Mouse (Mus musculus): Measurements from ENCODE around the gene Zfp423. TPM values are rescaled to one million over a fixed set of nuclear protein-coding genes. Genes with fewer than 3 reads are reported as not detected.

Gene Zfp423
- polyA plus RNA-seq, 1 experiment: not detected

- no peak for TF ChIP-seq GATA1 (IDR thresholded peaks at IDR 0.05; ENCODE audit: low read length)
These were observed 25.6 kb downstream of the Zfp423 start for GRCm38 (mm10) chr8:87933752-87934151.

GRCm38 (mm10) chr8:87928857-87929256, 30.5 kb downstream of the Zfp423 start:
- no peak for TF ChIP-seq GATA1 (IDR thresholded peaks at IDR 0.05; ENCODE audit: low read length)

- TF ChIP-seq GATA1 (IDR thresholded peaks at IDR 0.05; ENCODE audit: low read length): no peak
These were observed 32.2 kb downstream of the Zfp423 start for GRCm38 (mm10) chr8:87927034-87927830.

GRCm38 (mm10) chr8:87926098-87926890, 33.1 kb downstream of the Zfp423 start:
- no peak for TF ChIP-seq GATA1 (IDR thresholded peaks at IDR 0.05; ENCODE audit: low read length)

- TF ChIP-seq GATA1 (IDR thresholded peaks at IDR 0.05; ENCODE audit: low read length): no peak
These were observed 36.5 kb downstream of the Zfp423 start for GRCm38 (mm10) chr8:87922936-87923335.

- TF ChIP-seq GATA1 (IDR thresholded peaks at IDR 0.05; ENCODE audit: low read length): no peak
These were observed 36.9 kb downstream of the Zfp423 start for GRCm38 (mm10) chr8:87922446-87922845.

- TF ChIP-seq GATA1 (IDR thresholded peaks at IDR 0.05; ENCODE audit: low read length): no peak
These were observed 41.4 kb downstream of the Zfp423 start for GRCm38 (mm10) chr8:87918004-87918403.

GRCm38 (mm10) chr8:87915763-87916162, 43.6 kb downstream of the Zfp423 start:
- TF ChIP-seq GATA1 (IDR thresholded peaks at IDR 0.05; ENCODE audit: low read length): no peak

GRCm38 (mm10) chr8:87914247-87914967, 45.0 kb downstream of the Zfp423 start:
- no peak for TF ChIP-seq GATA1 (IDR thresholded peaks at IDR 0.05; ENCODE audit: low read length)

- no peak for TF ChIP-seq GATA1 (IDR thresholded peaks at IDR 0.05; ENCODE audit: low read length)
These were observed 50.5 kb downstream of the Zfp423 start for GRCm38 (mm10) chr8:87908940-87909339.

GRCm38 (mm10) chr8:87905404-87905803, 54.0 kb downstream of the Zfp423 start:
- no peak for TF ChIP-seq GATA1 (IDR thresholded peaks at IDR 0.05; ENCODE audit: low read length)

GRCm38 (mm10) chr8:87904108-87904507, 55.3 kb downstream of the Zfp423 start:
- TF ChIP-seq GATA1 (IDR thresholded peaks at IDR 0.05; ENCODE audit: low read length): no peak

- no peak for TF ChIP-seq GATA1 (IDR thresholded peaks at IDR 0.05; ENCODE audit: low read length)
These were observed 64.0 kb downstream of the Zfp423 start for GRCm38 (mm10) chr8:87895203-87896041.

- TF ChIP-seq GATA1 (IDR thresholded peaks at IDR 0.05; ENCODE audit: low read length): no peak
These were observed 65.1 kb downstream of the Zfp423 start for GRCm38 (mm10) chr8:87894287-87894686.

- TF ChIP-seq GATA1 (IDR thresholded peaks at IDR 0.05; ENCODE audit: low read length): no peak
These were observed 65.8 kb downstream of the Zfp423 start for GRCm38 (mm10) chr8:87893547-87893946.
